Mouse (Mus musculus): ENCODE measurements around the gene Gm4969. TPM values are rescaled to one million over a fixed set of nuclear protein-coding genes. Genes with fewer than 3 reads are reported as not detected.
"Not testable (repeated sequence)": the region's sequence is repeated elsewhere in the genome, so short reads cannot be mapped to it uniquely, and the experiment has no call there.

Gm4969 gene
- total RNA-seq, 2 experiments from 2014 or later = not detected

GRCm38 (mm10) chr7:19076586-19076991 is 41.6 kb downstream of the Gm4969 start:
- peak; percentile 65 for ATAC-seq (replicated peaks; ENCODE audit: low FRiP score, poor library complexity, severe bottlenecking)

- peak; percentile 89 for ATAC-seq (replicated peaks; ENCODE audit: low FRiP score, poor library complexity, severe bottlenecking)
Measured at GRCm38 (mm10) chr7:19075723-19076585, 42.2 kb downstream of the Gm4969 start, which contains the start of gene Dmwd. Gene Dmwd, plus strand, starts transcription at chr7:19076227.

DNA sequence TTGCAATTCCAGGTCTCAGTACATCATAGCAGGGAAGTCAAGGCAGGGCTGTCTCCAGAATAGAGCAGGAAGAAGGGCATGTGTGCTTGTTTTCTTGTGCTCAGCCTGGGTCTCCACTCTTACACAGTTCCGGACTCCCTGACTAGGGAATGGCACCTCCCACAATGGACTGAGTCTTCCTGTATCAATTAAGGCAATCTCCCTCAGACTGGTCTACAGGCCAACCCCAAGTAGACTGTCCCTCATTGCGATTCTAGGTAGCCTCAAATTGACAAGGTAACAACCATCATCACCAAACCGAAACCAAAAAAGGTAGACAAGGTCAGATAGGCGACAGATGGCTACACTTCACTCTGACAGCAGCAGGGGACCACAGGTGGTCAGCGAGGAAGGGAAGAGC is 42.9 kb downstream of the Gm4969 start:
- no peak for ATAC-seq (replicated peaks; ENCODE audit: low FRiP score, poor library complexity, severe bottlenecking)

GRCm38 (mm10) chr7:19074494-19074893 is 43.7 kb downstream of the Gm4969 start:
- ATAC-seq (replicated peaks; ENCODE audit: low FRiP score, poor library complexity, severe bottlenecking) = no peak

- ATAC-seq (replicated peaks; ENCODE audit: low FRiP score, poor library complexity, severe bottlenecking) = no peak
Measured at GRCm38 (mm10) chr7:19073504-19073903, 44.7 kb downstream of the Gm4969 start.

DNA sequence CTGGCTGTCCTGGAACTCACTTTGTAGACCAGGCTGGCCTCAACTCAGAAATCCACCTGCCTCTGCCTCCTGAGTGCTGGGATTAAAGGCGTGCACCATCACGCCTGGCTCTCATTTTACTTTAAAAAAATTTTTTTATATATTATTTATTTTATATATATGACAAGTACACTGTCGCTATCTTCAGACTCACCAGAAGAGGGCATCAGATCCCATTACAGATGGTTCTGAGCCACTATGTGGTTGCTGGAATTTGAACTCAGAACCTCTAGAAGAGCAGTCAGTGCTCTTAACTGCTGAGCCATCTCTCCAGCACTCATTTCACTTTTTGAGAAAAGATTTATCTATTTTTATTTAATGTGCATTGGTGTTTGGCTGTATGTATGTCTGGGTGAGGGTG is 47.1 kb downstream of the Gm4969 start:
- not testable (repeated sequence) for ATAC-seq (replicated peaks; ENCODE audit: low FRiP score, poor library complexity, severe bottlenecking)

DNA sequence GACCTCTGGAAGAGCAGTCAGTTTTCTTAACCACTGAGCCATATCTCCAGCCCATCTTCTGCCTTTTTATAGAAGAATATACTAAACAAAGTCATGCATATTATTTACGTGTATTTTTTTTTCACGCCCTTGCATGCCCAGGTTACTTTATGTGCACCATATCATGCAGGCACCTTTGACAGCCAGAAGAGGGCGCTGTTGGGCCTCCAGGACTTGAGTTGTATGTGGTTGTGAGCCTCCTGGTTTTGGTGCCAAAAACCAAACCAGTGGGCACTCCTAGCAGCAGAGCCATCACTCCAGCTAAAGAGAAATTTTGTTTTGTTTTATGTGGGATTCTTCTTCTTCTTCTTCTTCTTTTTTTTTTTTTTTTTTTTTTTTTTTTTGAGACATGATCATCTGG is 48.7 kb downstream of the Gm4969 start:
- ATAC-seq (replicated peaks; ENCODE audit: low FRiP score, poor library complexity, severe bottlenecking) = no peak

DNA sequence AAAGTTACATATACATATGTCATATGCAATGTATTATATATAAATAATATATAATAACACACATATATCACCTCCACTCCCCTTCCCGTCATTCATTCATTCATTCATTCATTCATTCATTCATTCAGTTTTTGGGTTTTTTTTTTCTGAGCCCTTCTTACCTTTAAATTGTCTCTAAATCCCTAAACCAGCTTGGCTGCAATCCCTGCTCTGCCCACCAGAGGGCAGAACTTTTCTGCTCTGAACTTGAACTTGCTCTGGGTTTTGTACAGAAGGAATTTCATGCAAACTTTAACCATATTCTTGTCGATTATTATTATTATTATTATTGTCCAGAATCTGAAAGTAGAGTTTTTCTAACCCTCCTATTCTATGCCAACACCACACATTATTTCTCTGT is 49.5 kb downstream of the Gm4969 start:
- no peak for ATAC-seq (replicated peaks; ENCODE audit: low FRiP score, poor library complexity, severe bottlenecking)

DNA sequence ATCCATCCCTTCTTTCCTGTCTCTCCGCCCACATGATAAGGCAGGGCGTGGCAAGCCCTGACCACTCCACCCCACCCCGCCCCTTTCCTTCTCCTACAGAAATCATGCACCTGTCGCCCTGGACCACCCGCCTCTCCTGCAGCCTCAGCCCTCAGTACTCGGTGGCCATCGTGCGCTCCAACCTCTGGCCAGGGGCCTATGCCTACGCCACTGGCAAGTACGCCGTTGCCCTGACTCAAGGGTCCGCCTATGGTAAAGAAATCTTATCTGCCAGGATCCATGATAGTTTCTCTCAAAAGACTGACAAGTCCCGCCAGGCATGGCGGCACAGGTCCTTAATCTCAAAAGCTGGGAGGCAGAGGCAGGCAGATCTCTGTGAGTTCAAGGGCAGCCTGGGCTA is 50.2 kb downstream of the Gm4969 start:
- no peak for ATAC-seq (replicated peaks; ENCODE audit: low FRiP score, poor library complexity, severe bottlenecking)

- ATAC-seq (replicated peaks; ENCODE audit: low FRiP score, poor library complexity, severe bottlenecking) = no peak
Measured at GRCm38 (mm10) chr7:19067063-19067462, 51.1 kb downstream of the Gm4969 start.

DNA sequence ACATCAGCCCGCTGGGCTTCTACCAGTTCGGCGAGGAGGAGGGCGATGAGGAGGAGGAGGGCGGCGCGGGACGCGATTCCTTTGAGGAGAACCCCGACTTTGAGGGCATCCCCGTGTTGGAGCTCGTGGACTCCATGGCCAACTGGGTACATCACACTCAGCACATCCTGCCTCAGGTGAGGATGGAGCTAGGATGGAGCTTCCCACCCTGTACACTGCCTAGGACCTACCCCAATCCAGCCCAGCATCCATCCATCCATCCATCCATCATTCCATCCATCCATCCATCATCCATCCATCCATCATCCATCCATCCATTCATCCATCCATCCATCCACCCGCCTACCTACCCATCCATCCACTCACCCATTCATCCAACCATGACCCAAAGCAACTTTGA is 52.3 kb downstream of the Gm4969 start:
- ATAC-seq (replicated peaks; ENCODE audit: low FRiP score, poor library complexity, severe bottlenecking) = no peak

DNA sequence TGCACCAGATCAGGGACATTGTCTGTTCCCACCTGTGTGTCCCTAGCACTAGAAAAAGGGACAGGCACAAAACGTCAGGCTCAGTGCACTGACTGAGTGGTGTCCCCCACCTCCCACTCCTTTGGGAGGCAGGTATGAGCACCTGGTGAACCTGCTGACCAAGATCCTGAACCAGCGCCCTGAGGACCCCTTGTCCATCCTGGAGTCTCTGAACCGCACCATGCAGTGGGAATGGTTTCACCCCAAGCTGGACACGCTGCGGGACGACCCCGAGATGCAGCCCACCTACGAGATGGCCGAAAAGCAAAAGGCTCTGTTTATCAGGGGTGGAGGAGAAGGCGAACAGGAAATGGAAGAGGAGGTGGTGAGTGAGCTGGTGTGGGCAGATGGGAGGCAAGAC is 60.8 kb downstream of the Gm4969 start:
- no peak for ATAC-seq (replicated peaks; ENCODE audit: low FRiP score, poor library complexity, severe bottlenecking)

DNA sequence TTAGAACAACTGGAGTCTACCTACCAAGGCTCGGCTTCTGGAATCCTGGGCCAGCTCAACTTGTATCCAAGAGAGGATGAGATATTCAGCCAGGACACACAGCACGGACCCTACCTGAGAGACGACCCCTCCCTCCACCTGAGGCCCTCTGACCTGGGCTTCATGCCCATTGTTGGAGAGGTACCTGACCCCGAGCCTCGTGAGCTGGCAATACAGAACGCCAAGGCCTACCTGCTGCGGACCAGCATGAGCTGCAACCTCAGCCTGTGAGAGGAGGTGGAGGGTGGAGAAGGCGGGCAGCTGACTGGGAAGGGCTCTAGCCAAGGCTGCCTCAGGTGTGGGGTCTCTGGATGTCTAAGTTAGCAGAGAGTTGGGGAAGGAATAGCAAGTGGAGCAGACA is 63.1 kb downstream of the Gm4969 start:
- ATAC-seq (replicated peaks; ENCODE audit: low FRiP score, poor library complexity, severe bottlenecking) = no peak

GRCm38 (mm10) chr7:19054777-19055076 is 63.4 kb downstream of the Gm4969 start:
- ATAC-seq (replicated peaks; ENCODE audit: low FRiP score, poor library complexity, severe bottlenecking) = no peak

GRCm38 (mm10) chr7:19054047-19054776 is 64.0 kb downstream of the Gm4969 start, which contains the start of gene Rsph6a:
Gene Rsph6a, plus strand, starts transcription at chr7:19054690.
- no peak for ATAC-seq (replicated peaks; ENCODE audit: low FRiP score, poor library complexity, severe bottlenecking)

GRCm38 (mm10) chr7:19053136-19053532 is 65.0 kb downstream of the Gm4969 start:
- no peak for ATAC-seq (replicated peaks; ENCODE audit: low FRiP score, poor library complexity, severe bottlenecking)

GRCm38 (mm10) chr7:19052345-19053135 is 65.6 kb downstream of the Gm4969 start:
- no peak for ATAC-seq (replicated peaks; ENCODE audit: low FRiP score, poor library complexity, severe bottlenecking)

GRCm38 (mm10) chr7:19051161-19051560 is 67.0 kb downstream of the Gm4969 start:
- no peak for ATAC-seq (replicated peaks; ENCODE audit: low FRiP score, poor library complexity, severe bottlenecking)

DNA sequence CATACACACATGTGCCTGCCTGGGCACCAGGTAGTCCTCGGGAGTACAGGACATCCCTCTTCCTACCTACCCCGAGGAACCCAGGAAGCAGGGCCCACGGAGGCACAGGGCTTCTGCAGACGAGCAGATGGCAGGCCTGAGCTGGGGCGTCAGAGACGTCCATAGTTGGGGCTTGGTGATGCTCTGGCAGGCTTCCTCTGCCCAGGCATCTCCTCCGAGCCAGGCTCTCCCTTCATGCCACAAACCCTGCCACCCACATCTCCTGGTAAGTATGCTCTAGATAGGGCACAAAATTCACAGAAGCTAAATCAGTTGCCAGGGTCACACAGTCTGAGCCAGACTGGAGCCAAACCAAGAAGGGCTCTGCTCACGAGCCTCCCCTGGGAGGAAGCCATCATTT is 68.0 kb downstream of the Gm4969 start:
- ATAC-seq (replicated peaks; ENCODE audit: low FRiP score, poor library complexity, severe bottlenecking) = no peak

DNA sequence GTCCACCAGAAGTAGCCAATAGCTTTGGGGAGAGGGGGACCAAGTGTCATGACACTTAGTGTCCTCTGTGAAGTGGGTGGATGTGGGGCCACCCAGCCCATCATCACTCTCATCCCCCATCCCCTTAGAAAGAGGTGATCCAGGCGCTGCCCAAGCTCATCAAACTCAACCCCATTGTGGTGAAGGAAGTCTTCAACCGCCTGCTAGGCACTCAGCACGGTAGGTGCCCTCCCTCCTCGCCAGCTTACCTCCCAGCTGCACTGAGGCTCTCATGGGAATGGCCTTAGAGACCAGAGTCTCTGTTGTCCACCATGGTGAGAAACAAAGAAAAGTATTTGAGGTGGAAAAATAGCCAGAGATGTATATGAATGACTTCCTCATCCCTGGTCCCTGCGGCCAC is 68.9 kb downstream of the Gm4969 start:
- no peak for ATAC-seq (replicated peaks; ENCODE audit: low FRiP score, poor library complexity, severe bottlenecking)
